Mouse (Mus musculus) spleen, adult 2 months (tissue): ENCODE measurements at regions not wholly inside any gene's neighbourhood (a gene's known extent, or its start where the extent isn't known, plus 50 kb on each side); places are given as distances from the start of the nearest gene placed in this dataset.

ENCODE experiments used
- DNase-seq, 2 experiments: peaks; one replicate each; pipeline versions ENCODE4 v3.0.0 to v3.0.0-alpha.2; 2012 to 2021; ENCODE audit warnings: low spot score in 2 of 2, low read depth in 1 of 2
- H3K27ac ChIP-seq: fragments of 200-500 bp; 2 replicates; pipeline ENCODE4 v1.5.1; 2012; ENCODE audit warnings: low read length, inconsistent platforms; ENCODE audit not compliant: insufficient read depth
- H3K27me3 ChIP-seq: fragments of 200-500 bp; 2 replicates; pipeline ENCODE4 v1.6.1; 2012; ENCODE audit warnings: mild to moderate bottlenecking, moderate library complexity, low read length, inconsistent platforms; ENCODE audit not compliant: control insufficient read depth, insufficient read depth
- H3K36me3 ChIP-seq: fragments of 200-500 bp; 2 replicates; pipeline ENCODE4 v1.6.1; 2012; ENCODE audit warnings: mild to moderate bottlenecking, low read length, inconsistent platforms; ENCODE audit not compliant: control insufficient read depth, insufficient read depth
- H3K4me1 ChIP-seq: fragments of 200-500 bp; 2 replicates; pipeline ENCODE4 v1.6.1; 2011; ENCODE audit warnings: inconsistent platforms; ENCODE audit not compliant: control insufficient read depth, insufficient read depth, insufficient read length
- H3K4me3 ChIP-seq: fragments of 200-500 bp; 2 replicates; pipeline ENCODE4 v1.5.1; 2011; ENCODE audit warnings: mild to moderate bottlenecking, inconsistent platforms; ENCODE audit not compliant: insufficient read depth, insufficient read length; ENCODE audit errors: extremely low read depth
- CTCF ChIP-seq: fragments of 200-500 bp; IDR thresholded peaks from 2 replicates; pipeline ENCODE4 v1.5.1; 2011; ENCODE audit warnings: mild to moderate bottlenecking, inconsistent platforms; ENCODE audit not compliant: insufficient read depth, insufficient read length, insufficient replicate concordance; ENCODE audit errors: extremely low read depth
- POLR2A ChIP-seq: fragments of 200-500 bp; IDR thresholded peaks from 2 replicates; pipeline ENCODE4 v1.6.1; 2011; ENCODE audit warnings: low read depth, low read length, inconsistent platforms
- WGBS: fragments of 180-500 bp; shearing (Covaris S2); methylation state at CpG from one replicate; pipeline ENCODE4 v1.1.7; 2018; 5-methylcytosine and 5-hydroxymethylcytosine counted together

- H3K4me3 ChIP-seq: no peak overlapping the region
- H3K4me1 ChIP-seq: no peaks in the 10 kb centered on the region
- no peak for TF ChIP-seq CTCF
- no peak for TF ChIP-seq POLR2A
- WGBS: 39% methylated on average over 6 of the region's 6 CpGs
- no peaks in the 10 kb centered on the region for H3K36me3 ChIP-seq
- H3K27ac ChIP-seq: no peak overlapping the region
- no peaks in the 10 kb centered on the region for H3K27me3 ChIP-seq
- no peak for DNase-seq
Observed at GRCm38 (mm10) chr6:117552006-117552667, 288.8 kb upstream of the Zfp637 start.

- Histone ChIP-seq H3K27me3 (no peaks in the 10 kb centered on the region), H3K4me3 (no peak overlapping the region), H3K36me3 (no peaks in the 10 kb centered on the region), H3K27ac (no peak overlapping the region), H3K4me1 (no peaks in the 10 kb centered on the region)
- WGBS: 87% methylated on average over 6 of the region's 6 CpGs
- TF ChIP-seq POLR2A: no peak
- TF ChIP-seq CTCF: no peak
- no peak for DNase-seq
Observed at GRCm38 (mm10) chr6:117563159-117563558, 277.8 kb upstream of the Zfp637 start.

- TF ChIP-seq POLR2A (no peak), CTCF (no peak)
- no peak for DNase-seq
- H3K4me3 ChIP-seq: no peak overlapping the region
- WGBS: 88% methylated on average over 1 of the region's 1 CpGs
- no peaks in the 10 kb centered on the region for H3K36me3 ChIP-seq
- H3K27me3 ChIP-seq: no peaks in the 10 kb centered on the region
- H3K27ac ChIP-seq: no peak overlapping the region
- no peaks in the 10 kb centered on the region for H3K4me1 ChIP-seq
Observed at GRCm38 (mm10) chr6:117563704-117564103, 277.3 kb upstream of the Zfp637 start.

GRCm38 (mm10) chr6:117566786-117567185 lies 274.2 kb upstream of the Zfp637 start:
- no peak overlapping the region for H3K27ac ChIP-seq
- WGBS: 79% methylated on average over 6 of the region's 6 CpGs
- DNase-seq: no peak
- H3K4me1 ChIP-seq: no peaks in the 10 kb centered on the region
- no peak overlapping the region for H3K4me3 ChIP-seq
- H3K27me3 ChIP-seq: no peaks in the 10 kb centered on the region
- H3K36me3 ChIP-seq: no peaks in the 10 kb centered on the region
- TF ChIP-seq CTCF (no peak), POLR2A (no peak)

- Histone ChIP-seq H3K27ac (no peak overlapping the region), H3K27me3 (no peaks in the 10 kb centered on the region), H3K4me1 (no peaks in the 10 kb centered on the region), H3K36me3 (no peaks in the 10 kb centered on the region), H3K4me3 (no peak overlapping the region)
- no peak for DNase-seq
- 82% methylated on average over 5 of the region's 5 CpGs for WGBS
- no peak for TF ChIP-seq POLR2A
- no peak for TF ChIP-seq CTCF
Observed at GRCm38 (mm10) chr6:117567691-117568090, 273.3 kb upstream of the Zfp637 start.

GRCm38 (mm10) chr6:117569576-117570326 lies 271.2 kb upstream of the Zfp637 start:
- DNase-seq: no peak
- WGBS: 89% methylated on average over 11 of the region's 11 CpGs
- no peak overlapping the region for H3K4me3 ChIP-seq
- no peaks in the 10 kb centered on the region for H3K4me1 ChIP-seq
- no peak overlapping the region for H3K27ac ChIP-seq
- no peaks in the 10 kb centered on the region for H3K36me3 ChIP-seq
- H3K27me3 ChIP-seq: no peaks in the 10 kb centered on the region
- TF ChIP-seq CTCF (no peak), POLR2A (no peak)

- Histone ChIP-seq H3K4me1 (no peaks in the 10 kb centered on the region), H3K36me3 (no peaks in the 10 kb centered on the region), H3K27me3 (no peaks in the 10 kb centered on the region), H3K27ac (no peak overlapping the region), H3K4me3 (no peak overlapping the region)
- no peak for DNase-seq
- TF ChIP-seq CTCF: no peak
- no peak for TF ChIP-seq POLR2A
- WGBS: 63% methylated on average over 7 of the region's 7 CpGs
Observed at GRCm38 (mm10) chr6:117570346-117570745, 270.6 kb upstream of the Zfp637 start.
